Mouse (Mus musculus): ENCODE data around the gene Dis3l2. TPM values are rescaled to one million over a fixed set of nuclear protein-coding genes. Genes with fewer than 3 reads are reported as not detected.

Dis3l2 gene
- total and polyA plus RNA-seq, 2 experiments from 2014 or later = 11.2 to 12.1 TPM

DNA sequence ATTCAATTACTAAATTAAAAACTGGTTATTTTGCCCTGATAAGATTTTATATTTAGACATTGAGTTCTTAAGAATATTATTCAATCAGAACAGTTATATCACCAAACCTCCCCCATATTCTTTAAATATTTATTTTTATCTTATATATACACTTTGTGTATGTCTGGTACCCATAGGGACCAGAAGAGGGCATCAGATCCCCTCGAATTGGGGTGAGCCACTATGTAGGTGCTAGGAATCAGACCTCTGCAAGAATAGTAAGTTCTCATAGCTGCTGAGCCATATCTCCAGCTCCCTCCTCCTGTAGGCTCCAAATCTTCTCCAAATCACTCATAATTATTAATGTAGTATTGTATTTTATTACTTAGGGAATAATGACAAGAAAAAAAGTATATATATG lies 269.1 kb downstream of the Dis3l2 start:
- WGBS = 41% methylated on average over 1 of the region's 1 CpGs
- H3K4me3 ChIP-seq (ENCODE audit: low read depth, low read length) = no peak overlapping the region
- H3K4me2 ChIP-seq (ENCODE audit: low read depth, low read length) = no peak overlapping the region
- H3K27me3 ChIP-seq (ENCODE audit: control insufficient read depth, insufficient read depth, low read length) = no peaks in the 10 kb centered on the region
- DNase-seq (ENCODE audit: low spot score) = no peak
- no peaks in the 10 kb centered on the region for H3K4me1 ChIP-seq (ENCODE audit: control insufficient read depth, insufficient read depth)
- ATAC-seq (ENCODE audit: insufficient read depth, low read depth) = no peak
- H3K9ac ChIP-seq (replicated peaks; ENCODE audit: low read depth, low read length) = no peak overlapping the region
- no peaks in the 10 kb centered on the region for H3K36me3 ChIP-seq (replicated peaks; ENCODE audit: control insufficient read depth, insufficient read depth, low read length)
- TF ChIP-seq CTCF (IDR thresholded peaks at IDR 0.05; ENCODE audit: low read depth) = no peak
- no peak for TF ChIP-seq EP300 (IDR thresholded peaks at IDR 0.05; ENCODE audit: low read depth)
- no peak overlapping the region for H3K27ac ChIP-seq (ENCODE audit: low read depth)
- no peaks in the 10 kb centered on the region for H3K9me3 ChIP-seq (replicated peaks; ENCODE audit: control insufficient read depth, low read length)

DNA sequence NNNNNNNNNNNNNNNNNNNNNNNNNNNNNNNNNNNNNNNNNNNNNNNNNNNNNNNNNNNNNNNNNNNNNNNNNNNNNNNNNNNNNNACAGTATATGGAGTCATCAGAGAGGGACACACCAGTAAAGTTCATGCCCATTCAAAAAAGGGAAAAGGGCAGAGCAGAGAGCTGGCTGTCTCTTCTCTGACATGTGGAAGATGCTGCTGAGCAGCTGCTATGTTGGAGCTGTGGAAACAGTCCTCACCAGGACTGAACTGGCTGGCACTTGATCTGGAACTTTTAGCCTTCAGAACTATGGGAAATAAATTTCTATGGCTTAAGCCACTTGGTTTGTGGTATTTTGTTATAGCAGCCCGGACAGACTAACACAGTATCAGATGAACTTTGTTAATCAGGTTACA lies 273.4 kb downstream of the Dis3l2 start:
- no peak for ATAC-seq (ENCODE audit: insufficient read depth, low read depth)
- H3K27ac ChIP-seq (ENCODE audit: low read depth) = no peak overlapping the region
- no peaks in the 10 kb centered on the region for H3K36me3 ChIP-seq (replicated peaks; ENCODE audit: control insufficient read depth, insufficient read depth, low read length)
- no peaks in the 10 kb centered on the region for H3K9me3 ChIP-seq (replicated peaks; ENCODE audit: control insufficient read depth, low read length)
- no peaks in the 10 kb centered on the region for H3K4me1 ChIP-seq (ENCODE audit: control insufficient read depth, insufficient read depth)
- H3K4me3 ChIP-seq (ENCODE audit: low read depth, low read length) = no peak overlapping the region
- H3K27me3 ChIP-seq (ENCODE audit: control insufficient read depth, insufficient read depth, low read length) = no peaks in the 10 kb centered on the region
- no peak for DNase-seq (ENCODE audit: low spot score)
- H3K9ac ChIP-seq (replicated peaks; ENCODE audit: low read depth, low read length) = no peak overlapping the region
- TF ChIP-seq EP300 (IDR thresholded peaks at IDR 0.05; ENCODE audit: low read depth) = no peak
- TF ChIP-seq CTCF (IDR thresholded peaks at IDR 0.05; ENCODE audit: low read depth) = no peak
- 79% methylated on average over 1 of the region's 1 CpGs for WGBS
- H3K4me2 ChIP-seq (ENCODE audit: low read depth, low read length) = no peak overlapping the region

DNA sequence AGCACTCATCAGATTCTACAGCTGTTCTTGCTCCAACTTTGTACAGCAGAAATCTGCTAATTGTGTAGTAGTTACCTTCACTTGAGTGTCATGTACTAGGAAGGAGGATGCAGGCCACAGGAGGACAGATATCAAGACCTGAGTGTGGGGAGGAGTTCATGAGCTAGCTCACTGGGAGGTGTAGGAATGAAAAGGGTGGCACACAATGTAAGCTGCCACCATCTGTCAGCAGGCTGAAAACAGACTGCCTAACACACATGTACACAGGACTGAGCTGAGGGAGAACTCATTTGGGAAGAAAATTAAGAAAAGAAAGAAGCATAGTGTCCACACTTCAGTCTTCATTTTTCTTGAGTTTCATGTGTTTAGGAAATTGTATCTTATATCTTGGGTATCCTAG lies 282.8 kb downstream of the Dis3l2 start:
- TF ChIP-seq CTCF (IDR thresholded peaks at IDR 0.05; ENCODE audit: low read depth) = no peak
- TF ChIP-seq EP300 (IDR thresholded peaks at IDR 0.05; ENCODE audit: low read depth) = no peak
- Histone ChIP-seq H3K27ac (ENCODE audit: low read depth) (no peak overlapping the region), H3K4me1 (ENCODE audit: control insufficient read depth, insufficient read depth) (no peaks in the 10 kb centered on the region), H3K4me3 (ENCODE audit: low read depth, low read length) (no peak overlapping the region), H3K4me2 (ENCODE audit: low read depth, low read length) (no peak overlapping the region), H3K27me3 (ENCODE audit: control insufficient read depth, insufficient read depth, low read length) (no peaks in the 10 kb centered on the region), H3K9ac (replicated peaks; ENCODE audit: low read depth, low read length) (no peak overlapping the region), H3K9me3 (replicated peaks; ENCODE audit: control insufficient read depth, low read length) (no peaks in the 10 kb centered on the region), H3K36me3 (replicated peaks; ENCODE audit: control insufficient read depth, insufficient read depth, low read length) (0 out of 2 replicates have a peak, but pooled peaks cover 3% of the 10 kb centered on the region)
- ATAC-seq (ENCODE audit: insufficient read depth, low read depth) (no peak), DNase-seq (ENCODE audit: low spot score) (no peak)

DNA sequence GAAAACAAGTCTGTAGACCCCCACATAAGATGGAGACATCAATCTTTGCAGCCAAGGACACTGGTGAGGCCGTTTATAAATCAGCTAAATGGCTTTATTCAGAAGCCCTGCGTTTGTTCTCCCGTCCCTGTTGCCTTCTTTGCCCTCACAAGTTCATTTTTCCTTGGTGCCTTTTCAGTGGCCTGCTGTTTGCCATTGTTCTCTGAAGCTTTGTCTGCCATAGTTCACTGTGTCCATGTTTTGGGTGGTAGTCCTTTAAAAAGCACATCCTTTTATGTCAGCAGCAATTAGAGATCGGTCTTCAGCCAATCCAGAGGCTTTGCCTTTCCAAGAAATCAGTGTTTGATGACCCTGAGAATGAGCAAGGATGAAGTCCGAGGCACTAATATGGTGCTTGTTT lies 289.2 kb downstream of the Dis3l2 start:
- H3K36me3 ChIP-seq (replicated peaks; ENCODE audit: control insufficient read depth, insufficient read depth, low read length) = 0 out of 2 replicates have a peak, but pooled peaks cover 3% of the 10 kb centered on the region
- DNase-seq (ENCODE audit: low spot score) = no peak
- TF ChIP-seq CTCF (IDR thresholded peaks at IDR 0.05; ENCODE audit: low read depth) (no peak), EP300 (IDR thresholded peaks at IDR 0.05; ENCODE audit: low read depth) (no peak)
- no peak overlapping the region for H3K27ac ChIP-seq (ENCODE audit: low read depth)
- H3K4me2 ChIP-seq (ENCODE audit: low read depth, low read length) = no peak overlapping the region
- no peak overlapping the region for H3K9ac ChIP-seq (replicated peaks; ENCODE audit: low read depth, low read length)
- WGBS = 86% methylated on average over 5 of the region's 5 CpGs
- H3K27me3 ChIP-seq (ENCODE audit: control insufficient read depth, insufficient read depth, low read length) = no peaks in the 10 kb centered on the region
- H3K9me3 ChIP-seq (replicated peaks; ENCODE audit: control insufficient read depth, low read length) = no peaks in the 10 kb centered on the region
- no peak for ATAC-seq (ENCODE audit: insufficient read depth, low read depth)
- H3K4me1 ChIP-seq (ENCODE audit: control insufficient read depth, insufficient read depth) = no peaks in the 10 kb centered on the region
- no peak overlapping the region for H3K4me3 ChIP-seq (ENCODE audit: low read depth, low read length)

DNA sequence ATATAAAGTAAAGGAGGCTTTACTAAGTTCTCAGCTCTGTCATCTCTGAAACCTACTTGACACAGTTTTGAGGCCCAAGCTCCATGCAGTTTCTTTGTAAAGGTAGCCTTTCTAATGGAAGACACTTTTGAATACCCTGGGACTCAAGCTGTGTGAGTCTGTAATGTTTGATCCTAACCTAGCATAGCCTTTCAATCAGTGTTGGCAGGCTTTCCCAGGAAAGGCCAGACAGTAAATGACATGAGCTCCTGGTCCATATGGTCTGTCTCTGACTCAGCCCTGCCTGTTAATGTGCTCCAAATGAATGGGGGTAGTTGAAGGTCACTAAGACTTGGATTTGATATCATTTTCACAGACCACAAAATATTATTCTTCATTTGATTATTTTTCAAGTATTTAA lies 290.4 kb downstream of the Dis3l2 start:
- no peak for DNase-seq (ENCODE audit: low spot score)
- H3K4me3 ChIP-seq (ENCODE audit: low read depth, low read length) = no peak overlapping the region
- no peak for TF ChIP-seq CTCF (IDR thresholded peaks at IDR 0.05; ENCODE audit: low read depth)
- TF ChIP-seq EP300 (IDR thresholded peaks at IDR 0.05; ENCODE audit: low read depth) = no peak
- H3K9me3 ChIP-seq (replicated peaks; ENCODE audit: control insufficient read depth, low read length) = no peaks in the 10 kb centered on the region
- 0 out of 2 replicates have a peak, but pooled peaks cover 3% of the 10 kb centered on the region for H3K36me3 ChIP-seq (replicated peaks; ENCODE audit: control insufficient read depth, insufficient read depth, low read length)
- H3K27ac ChIP-seq (ENCODE audit: low read depth) = no peak overlapping the region
- H3K4me1 ChIP-seq (ENCODE audit: control insufficient read depth, insufficient read depth) = no peaks in the 10 kb centered on the region
- ATAC-seq (ENCODE audit: insufficient read depth, low read depth) = no peak
- no peaks in the 10 kb centered on the region for H3K27me3 ChIP-seq (ENCODE audit: control insufficient read depth, insufficient read depth, low read length)
- H3K4me2 ChIP-seq (ENCODE audit: low read depth, low read length) = no peak overlapping the region
- no peak overlapping the region for H3K9ac ChIP-seq (replicated peaks; ENCODE audit: low read depth, low read length)

DNA sequence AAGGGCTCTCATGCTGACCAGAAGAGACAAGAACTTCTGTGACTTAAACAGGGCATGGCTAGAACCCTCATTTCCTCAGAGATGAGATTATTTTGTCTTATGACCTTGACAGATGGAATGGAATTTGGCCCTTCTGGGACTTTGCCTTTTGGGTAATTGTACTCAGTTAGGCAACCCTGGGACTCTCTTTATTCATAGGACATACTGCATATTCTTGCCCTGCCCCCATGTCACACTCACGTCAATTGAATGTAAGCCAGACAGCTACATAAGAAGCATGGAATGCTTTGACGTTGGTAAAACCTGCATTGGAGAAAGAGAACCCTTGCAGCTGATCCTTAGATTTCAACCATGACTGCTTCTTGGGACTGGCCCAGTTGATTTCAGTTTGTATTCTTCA lies 294.4 kb downstream of the Dis3l2 start:
- no peaks in the 10 kb centered on the region for H3K4me1 ChIP-seq (ENCODE audit: control insufficient read depth, insufficient read depth)
- DNase-seq (ENCODE audit: low spot score) (no peak), ATAC-seq (ENCODE audit: insufficient read depth, low read depth) (no peak)
- TF ChIP-seq EP300 (IDR thresholded peaks at IDR 0.05; ENCODE audit: low read depth) (no peak), CTCF (IDR thresholded peaks at IDR 0.05; ENCODE audit: low read depth) (no peak)
- H3K4me3 ChIP-seq (ENCODE audit: low read depth, low read length) = no peak overlapping the region
- no peaks in the 10 kb centered on the region for H3K27me3 ChIP-seq (ENCODE audit: control insufficient read depth, insufficient read depth, low read length)
- no peak overlapping the region for H3K9ac ChIP-seq (replicated peaks; ENCODE audit: low read depth, low read length)
- no peak overlapping the region for H3K4me2 ChIP-seq (ENCODE audit: low read depth, low read length)
- no peak overlapping the region for H3K27ac ChIP-seq (ENCODE audit: low read depth)
- H3K9me3 ChIP-seq (replicated peaks; ENCODE audit: control insufficient read depth, low read length) = no peaks in the 10 kb centered on the region
- no peaks in the 10 kb centered on the region for H3K36me3 ChIP-seq (replicated peaks; ENCODE audit: control insufficient read depth, insufficient read depth, low read length)
- WGBS = 61% methylated on average over 2 of the region's 2 CpGs
